Mouse (Mus musculus): ENCODE data around the gene Per1.

Per1 gene

GRCm38 (mm10) chr11:69133923-69134621, 39.1 kb downstream of the Per1 start:
- DNase-seq (ENCODE audit: low read depth) = no peak

- no peak for DNase-seq (ENCODE audit: low read depth)
Observed at GRCm38 (mm10) chr11:69134622-69134968, 39.6 kb downstream of the Per1 start.

- no peak for DNase-seq (ENCODE audit: low read depth)
Observed at GRCm38 (mm10) chr11:69135361-69135760, 40.3 kb downstream of the Per1 start.

GRCm38 (mm10) chr11:69147546-69147945, 52.5 kb downstream of the Per1 start:
- no peak for DNase-seq (ENCODE audit: low read depth)

- no peak for DNase-seq (ENCODE audit: low read depth)
Observed at GRCm38 (mm10) chr11:69148451-69148960, 53.5 kb downstream of the Per1 start.

- no peak for DNase-seq (ENCODE audit: low read depth)
Observed at GRCm38 (mm10) chr11:69149728-69150127, 54.7 kb downstream of the Per1 start.

GRCm38 (mm10) chr11:69150444-69150843, 55.4 kb downstream of the Per1 start:
- DNase-seq (ENCODE audit: low read depth) = no peak

- DNase-seq (ENCODE audit: low read depth) = no peak
Observed at GRCm38 (mm10) chr11:69151004-69151403, 56.0 kb downstream of the Per1 start.

- no peak for DNase-seq (ENCODE audit: low read depth)
Observed at GRCm38 (mm10) chr11:69153831-69154230, 58.8 kb downstream of the Per1 start.

GRCm38 (mm10) chr11:69155351-69155750, 60.3 kb downstream of the Per1 start:
- no peak for DNase-seq (ENCODE audit: low read depth)

GRCm38 (mm10) chr11:69156800-69157199, 61.8 kb downstream of the Per1 start, which contains the start of gene Alox12b:
TSS of gene Alox12b (plus strand) at chr11:69156989.
- DNase-seq (ENCODE audit: low read depth) = no peak
